Mouse (Mus musculus) telencephalon, adult 2 months (tissue): ENCODE results near the gene Fam19a3.
"Not testable (repeated sequence)": the region's sequence is repeated elsewhere in the genome, so short reads cannot be mapped to it uniquely, and the experiment has no call there.

Source experiments
- DNase-seq: peaks from one replicate; pipeline ENCODE4 v3.0.0-alpha.2; 2011; ENCODE audit warnings: low read depth, low spot score

Gene Fam19a3

GRCm38 (mm10) chr3:104765021-104765420 lies 16.6 kb downstream of the Fam19a3 start:
- no peak for DNase-seq

GRCm38 (mm10) chr3:104762103-104762863 lies 19.4 kb downstream of the Fam19a3 start:
- DNase-seq: not testable (repeated sequence)

DNA sequence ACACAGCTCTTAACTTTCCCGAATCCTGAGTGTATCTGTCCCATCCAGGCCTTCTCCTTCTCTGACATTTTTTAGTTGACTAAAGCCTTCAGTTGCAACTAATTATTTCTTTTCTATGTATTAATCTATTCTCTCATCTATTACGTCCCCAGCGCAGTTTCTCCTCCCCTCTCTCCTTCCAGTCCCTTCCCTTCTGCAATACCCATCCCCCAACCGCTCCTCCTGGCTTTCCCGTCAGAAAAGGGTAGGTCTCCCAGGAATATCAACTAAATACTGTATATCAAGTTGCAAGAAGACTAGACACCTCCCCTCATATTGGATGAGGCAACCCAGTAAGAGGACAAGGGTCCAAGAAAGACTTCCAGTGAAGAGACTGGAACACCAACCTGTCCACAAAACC lies 22.8 kb downstream of the Fam19a3 start:
- DNase-seq: no peak

DNA sequence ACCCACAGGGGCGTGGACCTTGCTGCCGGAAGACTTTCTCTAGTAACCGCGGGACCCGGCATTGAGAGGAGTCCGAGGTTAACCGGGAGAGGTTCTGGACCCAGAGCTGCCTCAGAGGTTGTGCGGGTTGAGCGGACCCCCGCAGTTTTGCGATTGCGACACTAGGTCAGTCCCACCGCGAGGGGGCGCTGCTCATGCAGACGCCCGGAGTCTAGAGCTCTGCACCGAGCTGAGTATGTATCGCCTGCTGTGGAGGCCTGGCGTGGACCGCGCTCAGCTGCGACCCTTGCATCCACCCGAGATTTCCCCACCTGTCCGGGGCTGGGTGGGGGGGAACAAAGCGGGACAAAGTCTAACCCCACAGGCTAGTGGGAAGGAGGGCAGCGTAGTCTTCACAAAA lies 23.2 kb downstream of the Fam19a3 start:
- DNase-seq: peak; percentile 13

GRCm38 (mm10) chr3:104752845-104753244 lies 28.8 kb downstream of the Fam19a3 start:
- DNase-seq: not testable (repeated sequence)

GRCm38 (mm10) chr3:104743864-104744263 lies 37.8 kb downstream of the Fam19a3 start:
- no peak for DNase-seq

DNA sequence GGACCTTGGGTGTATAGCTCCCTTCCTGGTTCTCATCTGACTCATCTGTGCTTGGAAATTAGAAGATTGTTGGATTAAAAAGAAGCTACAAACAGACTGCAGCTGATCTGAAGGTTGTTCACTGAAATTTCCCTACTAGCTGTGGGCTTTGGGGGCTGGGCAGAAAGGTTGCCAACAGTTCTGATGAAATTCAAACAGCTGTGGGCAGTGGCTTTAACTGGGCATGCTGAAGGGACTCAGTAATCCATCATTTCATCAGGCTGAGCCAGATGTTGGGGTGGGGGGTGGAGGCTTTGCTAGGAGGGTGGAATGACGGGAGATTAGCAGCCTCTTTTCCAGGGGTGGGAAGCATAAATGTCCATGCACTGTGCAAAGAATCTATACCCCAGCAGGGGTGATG lies 38.5 kb downstream of the Fam19a3 start:
- DNase-seq: no peak

- DNase-seq: no peak
Observed at GRCm38 (mm10) chr3:104741954-104742353, 39.7 kb downstream of the Fam19a3 start.

DNA sequence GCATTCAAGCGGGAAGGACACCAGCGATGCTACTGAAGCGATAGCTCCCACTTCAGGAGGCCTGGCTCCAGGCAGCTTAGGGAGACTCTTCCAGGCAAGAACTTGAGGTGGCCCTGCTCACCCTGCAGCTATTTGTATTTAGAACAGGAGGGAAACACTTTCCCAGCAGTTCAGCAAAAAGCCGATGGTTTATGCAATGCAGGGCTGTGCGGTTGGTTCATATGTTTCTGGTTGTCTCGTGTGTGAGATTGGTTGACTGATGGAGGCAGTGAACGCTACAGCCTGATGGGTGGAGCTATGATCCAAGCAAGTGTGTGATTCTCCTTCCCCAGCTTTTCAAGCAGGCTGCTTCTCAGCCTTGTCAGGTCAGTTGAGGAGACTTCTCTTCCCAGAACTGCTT lies 47.0 kb downstream of the Fam19a3 start:
- no peak for DNase-seq

DNA sequence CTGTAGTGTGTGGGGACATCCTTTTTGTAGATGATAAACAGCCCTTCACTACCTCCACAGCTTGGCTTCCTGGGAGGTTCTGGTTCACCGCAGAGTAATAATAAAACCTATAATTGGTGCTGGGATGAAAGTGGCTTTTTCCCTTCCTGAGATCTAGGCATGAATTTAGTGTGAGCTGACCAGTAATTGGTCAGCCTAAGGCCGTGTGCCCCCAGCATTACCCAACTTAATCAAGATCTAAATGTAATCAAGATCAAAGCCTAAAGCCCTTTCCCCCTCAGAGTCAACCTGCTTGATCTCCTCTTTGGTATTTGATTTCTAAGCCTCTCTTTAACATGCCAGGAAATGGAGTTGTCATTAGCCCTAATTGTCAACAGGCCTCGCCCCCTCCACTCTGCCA lies 48.7 kb downstream of the Fam19a3 start:
- no peak for DNase-seq

GRCm38 (mm10) chr3:104729270-104729839 lies 52.3 kb downstream of the Fam19a3 start:
- DNase-seq: no peak
